Mouse (Mus musculus): ENCODE data around the gene Ccdc160.

The Ccdc160 gene

DNA sequence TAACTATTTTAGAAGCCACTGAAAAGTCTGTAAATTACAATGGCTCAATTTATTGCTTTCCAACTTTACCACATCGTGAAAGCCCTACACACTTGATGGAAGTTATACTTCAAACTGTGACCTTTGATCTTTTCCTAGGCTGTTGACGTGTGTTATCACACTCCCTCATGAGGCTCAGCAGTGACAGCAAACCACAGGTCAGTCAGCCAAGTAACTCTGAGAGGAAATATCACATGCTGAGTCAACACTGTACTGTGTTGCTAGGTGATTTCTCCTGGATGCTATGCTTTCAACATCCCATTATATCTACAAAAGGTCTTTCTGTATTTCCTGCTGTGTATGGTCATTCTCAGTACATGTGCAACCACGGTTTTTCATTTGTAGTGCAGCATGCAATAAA is 28.3 kb downstream of the Ccdc160 start:
- DNase-seq (ENCODE audit: extremely low spot score, low read depth, low spot score), result no peak
